Mouse (Mus musculus) thymus, postnatal 14 days (tissue): ENCODE measurements around the gene Plek.

Source experiments
- DNase-seq: peaks from one replicate; pipeline ENCODE4 v3.0.0; 2021

Plek gene

GRCm38 (mm10) chr11:16941973-16942452 lies 110.2 kb downstream of the Plek start:
- no peak for DNase-seq

- DNase-seq: no peak
Observed at GRCm38 (mm10) chr11:16941103-16941793, 110.9 kb downstream of the Plek start.

- no peak for DNase-seq
Observed at GRCm38 (mm10) chr11:16935577-16936236, 116.5 kb downstream of the Plek start.

GRCm38 (mm10) chr11:16932159-16932558 lies 120.0 kb downstream of the Plek start:
- no peak for DNase-seq
